Mouse (Mus musculus) macrophage (primary cell): ENCODE measurements at regions not wholly inside any gene's neighbourhood (a gene's known extent, or its start where the extent isn't known, plus 50 kb on each side); places are given as distances from the start of the nearest gene placed in this dataset.

Experiments
- H3K27ac ChIP-seq: fragments of 350-480 bp; formaldehyde crosslinking; 2 replicates; pipeline ENCODE4 v1.9.0; 2021
- H3K36me3 ChIP-seq: fragments of 350-480 bp; formaldehyde crosslinking; 2 replicates; pipeline ENCODE4 v1.9.0; 2021; ENCODE audit errors: inconsistent target
- H3K4me3 ChIP-seq: fragments of 350-480 bp; formaldehyde crosslinking; 2 replicates; pipeline ENCODE4 v1.9.0; 2021; ENCODE audit errors: inconsistent target
- H3K79me2 ChIP-seq: fragments of 350-480 bp; formaldehyde crosslinking; 2 replicates; pipeline ENCODE4 v1.9.0; 2021; ENCODE audit errors: inconsistent target
- WGBS: methylation state at CpG from one replicate; pipeline ENCODE4 v1.1.7; 2026; ENCODE audit warnings: inconsistent platforms; ENCODE audit not compliant: missing documents; 5-methylcytosine and 5-hydroxymethylcytosine counted together

DNA sequence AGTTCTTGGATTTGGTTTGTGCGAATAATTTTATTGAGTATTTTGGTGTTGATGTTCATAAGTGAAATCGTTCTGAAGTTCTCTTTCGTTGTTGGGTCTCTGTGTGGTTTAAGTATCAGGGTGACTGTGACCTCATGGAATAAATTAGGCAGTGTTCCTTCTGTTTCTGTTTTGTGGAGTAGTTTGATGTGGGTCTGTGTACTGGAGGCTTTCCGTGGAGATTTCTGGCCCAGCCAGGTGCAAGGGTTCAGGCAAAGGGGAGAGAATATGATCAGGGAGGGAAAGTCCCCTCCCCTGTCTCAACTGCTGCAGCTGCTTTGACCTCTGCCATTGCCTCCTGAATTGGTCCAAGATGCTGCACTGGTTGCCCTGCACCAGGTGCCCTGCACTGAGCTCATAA, 775.7 kb downstream of the Otol1 start:
- no peaks in the 10 kb centered on the region for H3K36me3 ChIP-seq
- H3K79me2 ChIP-seq: no peaks in the 10 kb centered on the region
- H3K4me3 ChIP-seq: no peak overlapping the region
- WGBS: 91% methylated on average over 4 of the region's 4 CpGs
- no peak overlapping the region for H3K27ac ChIP-seq

DNA sequence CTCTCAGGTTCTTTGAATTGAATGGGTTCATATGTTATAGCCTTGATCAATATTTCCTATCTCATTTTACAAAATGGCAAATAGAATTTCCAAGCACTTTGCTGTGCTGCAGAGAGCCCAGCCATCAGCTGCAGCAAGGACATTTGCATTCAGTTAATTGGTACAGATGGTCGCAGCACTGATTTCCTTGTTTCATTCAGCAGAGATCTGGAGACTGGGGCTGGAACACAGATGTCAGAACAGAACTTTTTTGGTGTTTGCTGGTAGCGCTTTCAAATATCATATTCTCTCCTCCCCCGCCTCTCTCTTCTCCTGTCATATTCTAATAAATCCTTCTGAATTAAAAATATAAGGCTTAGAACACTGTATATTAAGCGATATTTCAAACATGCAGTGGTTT, 794.8 kb downstream of the Otol1 start:
- no peak overlapping the region for H3K4me3 ChIP-seq
- no peaks in the 10 kb centered on the region for H3K36me3 ChIP-seq
- peaks cover 42% of the 10 kb centered on the region for H3K79me2 ChIP-seq
- no peak overlapping the region for H3K27ac ChIP-seq
- WGBS: 97% methylated on average over 4 of the region's 4 CpGs

DNA sequence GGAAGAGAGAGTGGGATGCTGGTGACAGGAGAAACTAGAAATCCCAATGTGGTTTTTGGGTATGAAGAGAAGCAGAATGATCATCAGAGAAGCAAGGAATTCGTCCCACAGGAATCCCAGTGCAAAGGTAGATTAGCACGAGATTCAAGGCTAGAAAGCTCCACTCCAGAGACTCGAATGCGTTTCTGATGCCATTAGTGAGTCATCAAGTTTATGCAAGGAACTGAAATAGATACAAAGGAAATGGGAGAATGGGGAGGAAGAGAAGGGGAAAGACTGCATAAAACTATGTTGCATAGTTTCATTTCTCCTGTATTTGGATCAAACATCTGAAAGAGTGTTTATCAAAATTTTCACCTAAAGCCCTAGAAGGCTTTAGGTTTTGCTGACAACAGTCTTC, 796.0 kb downstream of the Otol1 start:
- Histone ChIP-seq H3K27ac (peak overlapping the region; percentile 29), H3K4me3 (no peak overlapping the region)
- WGBS: 35% methylated on average over 4 of the region's 4 CpGs

DNA sequence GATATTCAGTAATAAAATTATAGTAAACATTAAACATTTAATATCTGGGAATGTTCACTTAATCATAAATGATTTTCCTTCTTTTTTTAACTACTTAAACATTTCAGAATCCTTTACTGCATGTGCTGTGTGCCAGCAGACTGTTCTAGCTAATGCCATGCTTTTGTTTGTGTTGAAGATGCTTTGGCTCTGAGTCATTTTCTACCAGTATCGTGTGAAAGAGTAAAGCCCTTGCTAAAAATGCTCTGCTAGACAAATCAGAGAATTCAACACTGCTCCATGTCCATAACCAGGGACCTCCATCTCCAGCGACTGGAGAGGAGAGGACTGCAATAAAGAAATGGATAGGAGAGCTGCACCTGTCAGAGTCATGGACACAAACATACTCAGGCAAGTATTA, 796.5 kb downstream of the Otol1 start:
- no peak overlapping the region for H3K4me3 ChIP-seq
- peak overlapping the region; percentile 29 for H3K27ac ChIP-seq
- no peaks in the 10 kb centered on the region for H3K36me3 ChIP-seq
- H3K79me2 ChIP-seq: peaks cover 42% of the 10 kb centered on the region
- WGBS: 77% methylated on average over 2 of the region's 2 CpGs

More for the DNA sequence above, 796.0 kb downstream of the Otol1 start:
- H3K36me3 ChIP-seq: no peaks in the 10 kb centered on the region
- peaks cover 42% of the 10 kb centered on the region for H3K79me2 ChIP-seq

DNA sequence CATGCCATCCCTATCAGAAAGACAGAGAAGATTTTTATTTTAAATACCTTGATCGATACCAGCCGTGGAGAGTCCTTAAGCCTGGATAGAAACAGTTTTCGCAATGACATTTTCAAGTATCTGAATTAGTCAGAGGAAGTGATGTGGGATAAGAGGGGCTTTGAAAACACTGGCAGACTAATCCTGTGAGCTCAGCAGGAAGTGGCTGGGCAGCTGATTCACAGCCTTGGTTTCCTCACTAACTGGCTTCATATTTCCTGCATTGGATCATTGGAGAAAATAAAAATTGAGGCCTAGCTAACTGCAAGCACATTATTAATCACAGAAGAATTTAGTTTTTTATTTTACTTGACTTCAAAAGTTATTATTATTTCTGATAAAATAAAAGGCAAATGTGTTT, 799.8 kb downstream of the Otol1 start:
- peaks cover 35% of the 10 kb centered on the region for H3K79me2 ChIP-seq
- peak overlapping the region; percentile 51 for H3K27ac ChIP-seq
- WGBS: 0% methylated on average over 3 of the region's 3 CpGs
- peak overlapping the region; percentile 37 for H3K4me3 ChIP-seq
- no peaks in the 10 kb centered on the region for H3K36me3 ChIP-seq
